Mouse (Mus musculus) myocyte (in vitro differentiated cells): ENCODE measurements around the gene Cep57l1. TPM values are rescaled to one million over a fixed set of nuclear protein-coding genes. Genes with fewer than 3 reads are reported as not detected.

Source experiments
- H3K27me3 ChIP-seq: one replicate; pipeline ENCODE4 v1.6.1; 2011; ENCODE audit not compliant: control insufficient read depth, insufficient read depth, insufficient read length
- H3K36me3 ChIP-seq: one replicate; pipeline ENCODE4 v1.6.1; 2011; ENCODE audit not compliant: control insufficient read depth, insufficient read depth
- H3K4me2 ChIP-seq: one replicate; pipeline ENCODE4 v1.6.1; 2011; ENCODE audit warnings: low read depth, control low read depth
- H3K4me3 ChIP-seq: one replicate; pipeline ENCODE4 v1.5.1; 2011; ENCODE audit warnings: mild to moderate bottlenecking, control low read depth, moderate library complexity
- H3K79me2 ChIP-seq: one replicate; pipeline ENCODE4 v1.6.1; 2011; ENCODE audit not compliant: control insufficient read depth, insufficient read depth
- H3ac ChIP-seq: one replicate; pipeline ENCODE4 v1.6.1; 2011; ENCODE audit not compliant: control insufficient read depth, insufficient read length
- CEBPB ChIP-seq: IDR thresholded peaks from 2 replicates; pipeline ENCODE4 v1.6.1; 2011; ENCODE audit warnings: mild to moderate bottlenecking, moderate library complexity; ENCODE audit not compliant: poor library complexity, insufficient read depth, severe bottlenecking
- E2F4 ChIP-seq: IDR thresholded peaks from one replicate; pipeline ENCODE4 v1.6.1; 2011; ENCODE audit warnings: mild to moderate bottlenecking, control low read depth, moderate library complexity; ENCODE audit not compliant: insufficient read depth
- MAX ChIP-seq: IDR thresholded peaks from one replicate; pipeline ENCODE4 v1.6.1; 2011; ENCODE audit warnings: low read depth, mild to moderate bottlenecking, control low read depth
- MYOD1 ChIP-seq, 3 experiments: IDR thresholded peaks; one replicate each; pipeline ENCODE4 v1.6.1; 2011; ENCODE audit warnings: control low read depth in 2 of 3, low read depth in 2 of 3, mild to moderate bottlenecking in 2 of 3, moderate library complexity in 1 of 3; ENCODE audit not compliant: insufficient read length in 2 of 3, control insufficient read depth in 1 of 3
- MYOG ChIP-seq, 3 experiments: IDR thresholded peaks; one replicate each; pipeline ENCODE4 v1.6.1; 2011; ENCODE audit warnings: control low read depth in 2 of 3, low read depth in 2 of 3, mild to moderate bottlenecking in 2 of 3; ENCODE audit not compliant: insufficient read length in 2 of 3, control insufficient read depth in 1 of 3, insufficient read depth in 1 of 3
- POLR2A ChIP-seq: IDR thresholded peaks from one replicate; pipeline ENCODE4 v1.6.1; 2011; ENCODE audit warnings: low read depth, mild to moderate bottlenecking, control low read depth, moderate library complexity; ENCODE audit not compliant: insufficient read length
- POLR2AphosphoS2 ChIP-seq: IDR thresholded peaks from one replicate; pipeline ENCODE4 v1.6.1; 2011; ENCODE audit warnings: low read depth, control low read depth; ENCODE audit not compliant: insufficient read length
- REST ChIP-seq: IDR thresholded peaks from one replicate; pipeline ENCODE4 v1.6.1; 2011; ENCODE audit warnings: mild to moderate bottlenecking, control low read depth, moderate library complexity; ENCODE audit not compliant: insufficient read depth, insufficient read length
- SRF ChIP-seq: IDR thresholded peaks from one replicate; pipeline ENCODE4 v1.6.1; 2011; ENCODE audit warnings: low read depth; ENCODE audit not compliant: control insufficient read depth, insufficient read length
- TCF12 ChIP-seq: IDR thresholded peaks from one replicate; pipeline ENCODE4 v1.6.1; 2011; ENCODE audit warnings: mild to moderate bottlenecking, control low read depth; ENCODE audit not compliant: poor library complexity, insufficient read depth, severe bottlenecking
- TCF3 ChIP-seq: IDR thresholded peaks from one replicate; pipeline ENCODE4 v1.6.1; 2011; ENCODE audit warnings: low read depth, control low read depth; ENCODE audit not compliant: insufficient read length
- USF1 ChIP-seq: IDR thresholded peaks from one replicate; pipeline ENCODE4 v1.6.1; 2011; ENCODE audit warnings: low read depth, mild to moderate bottlenecking, control low read depth, moderate library complexity
- polyA plus RNA-seq: library from polyadenylated mRNA; unstranded; fragments of >200 nt; fragmentation: generic; extraction: Trizol; gene quantifications from one replicate; pipeline ENCODE4 v1.2.1, GENCODE M21; 2012; ENCODE audit warnings: missing spikeins

Cep57l1 gene
- polyA plus RNA-seq, 1 experiment: 3.3 TPM

DNA sequence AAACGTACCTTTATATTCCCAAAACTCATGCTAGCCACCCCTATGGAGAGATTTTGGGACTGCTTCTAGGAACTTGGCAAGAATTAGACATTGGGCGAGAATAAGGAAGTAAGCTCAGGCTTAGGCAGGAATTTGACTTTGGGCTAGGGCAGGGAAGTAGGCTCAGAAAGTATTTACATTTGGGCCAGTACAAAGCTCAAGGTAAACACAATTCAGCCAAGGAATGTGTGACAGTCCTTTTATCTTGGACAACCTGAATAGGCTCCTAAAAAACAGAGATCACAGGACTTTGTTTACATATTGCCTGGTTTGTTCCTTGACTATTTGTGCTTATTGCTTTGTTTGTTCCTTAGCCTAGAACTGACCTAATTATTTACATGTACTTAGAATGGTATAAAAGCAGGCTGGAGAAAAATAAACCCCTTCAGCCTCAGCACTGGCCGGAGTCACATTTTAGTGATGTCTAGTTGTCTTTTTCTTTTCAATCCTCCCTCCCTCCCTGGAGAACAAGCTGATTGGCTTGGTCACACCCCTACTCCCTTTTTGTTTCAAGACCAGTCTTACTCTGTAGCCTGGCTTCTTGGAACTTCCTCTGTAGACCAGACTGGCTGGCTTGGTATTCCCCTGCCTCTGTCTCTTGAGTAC, 45.8 kb downstream of the Cep57l1 start:
- no peak overlapping the region for H3K4me3 ChIP-seq
- no peaks in the 10 kb centered on the region for H3K27me3 ChIP-seq
- H3K36me3 ChIP-seq: no peaks in the 10 kb centered on the region
- H3K4me2 ChIP-seq: no peak overlapping the region
- H3ac ChIP-seq: no peak overlapping the region
- no peaks in the 10 kb centered on the region for H3K79me2 ChIP-seq
- TF ChIP-seq USF1: no peak
- no peak for TF ChIP-seq MYOD1 (IDR thresholded peaks at IDR 0.05; ENCODE audit: control insufficient read depth in 1 of 3, insufficient read length in 2 of 3, low read depth in 2 of 3)
- no peak for TF ChIP-seq E2F4
- TF ChIP-seq CEBPB: no peak
- TF ChIP-seq MYOG (IDR thresholded peaks at IDR 0.05; ENCODE audit: control insufficient read depth in 1 of 3, insufficient read depth in 1 of 3, insufficient read length in 2 of 3, low read depth in 2 of 3): no peak
- TF ChIP-seq REST: no peak
- TF ChIP-seq TCF3: no peak
- TF ChIP-seq MAX: no peak
- no peak for TF ChIP-seq POLR2AphosphoS2
- TF ChIP-seq SRF: no peak
- TF ChIP-seq TCF12: no peak
- TF ChIP-seq POLR2A: no peak

DNA sequence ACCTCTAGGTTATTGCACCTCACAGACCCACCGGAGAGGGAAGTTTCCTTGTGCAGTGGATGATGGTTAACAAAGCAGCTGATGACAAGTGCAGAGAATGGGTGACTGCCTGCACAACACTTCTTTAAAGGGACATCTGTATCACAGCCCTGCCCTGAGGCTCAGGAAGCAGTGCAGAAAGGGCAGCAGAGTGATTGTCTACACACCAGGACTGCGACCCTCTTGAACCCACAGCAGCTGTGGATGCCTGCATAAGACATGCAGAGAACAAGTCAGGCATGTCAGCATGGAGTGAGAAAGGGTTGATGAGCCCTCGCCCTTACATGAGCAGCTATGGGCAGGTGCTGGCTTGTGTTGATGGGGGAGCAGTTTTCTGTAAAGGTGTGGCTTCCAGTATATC, 48.8 kb downstream of the Cep57l1 start:
- TF ChIP-seq TCF12 (no peak), MAX (no peak), POLR2A (no peak)
- Histone ChIP-seq H3K27me3 (no peaks in the 10 kb centered on the region), H3K4me3 (no peak overlapping the region), H3K36me3 (no peaks in the 10 kb centered on the region), H3K4me2 (no peak overlapping the region), H3ac (no peak overlapping the region), H3K79me2 (no peaks in the 10 kb centered on the region)

DNA sequence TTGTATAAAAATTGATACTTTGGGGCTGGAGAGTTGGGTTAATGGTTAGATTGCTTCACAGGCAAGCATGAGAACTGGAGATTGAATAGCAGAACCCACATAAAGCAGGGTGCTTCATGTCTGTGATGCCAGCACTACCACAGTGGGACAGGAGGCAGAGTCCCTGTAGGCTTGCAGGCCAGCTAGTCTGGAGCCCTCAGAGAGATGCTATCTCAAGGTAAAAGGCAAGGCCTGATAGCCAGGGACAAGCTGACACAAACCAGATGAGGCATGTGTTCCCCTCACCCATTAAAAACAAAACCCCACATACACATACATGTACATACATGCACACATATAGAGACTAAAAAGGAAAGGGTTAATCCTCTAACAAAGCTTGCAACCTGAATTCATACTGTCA, 51.6 kb downstream of the Cep57l1 start:
- Histone ChIP-seq H3K4me3 (no peak overlapping the region), H3K36me3 (no peaks in the 10 kb centered on the region), H3K27me3 (no peaks in the 10 kb centered on the region), H3K4me2 (no peak overlapping the region), H3K79me2 (no peaks in the 10 kb centered on the region), H3ac (no peak overlapping the region)
- TF ChIP-seq SRF (no peak), POLR2AphosphoS2 (no peak), TCF3 (no peak), USF1 (no peak), POLR2A (no peak), MYOD1 (IDR thresholded peaks at IDR 0.05; ENCODE audit: control insufficient read depth in 1 of 3, insufficient read length in 2 of 3, low read depth in 2 of 3) (no peak), MAX (no peak), MYOG (IDR thresholded peaks at IDR 0.05; ENCODE audit: control insufficient read depth in 1 of 3, insufficient read depth in 1 of 3, insufficient read length in 2 of 3, low read depth in 2 of 3) (no peak), TCF12 (no peak), CEBPB (no peak), REST (no peak), E2F4 (no peak)

DNA sequence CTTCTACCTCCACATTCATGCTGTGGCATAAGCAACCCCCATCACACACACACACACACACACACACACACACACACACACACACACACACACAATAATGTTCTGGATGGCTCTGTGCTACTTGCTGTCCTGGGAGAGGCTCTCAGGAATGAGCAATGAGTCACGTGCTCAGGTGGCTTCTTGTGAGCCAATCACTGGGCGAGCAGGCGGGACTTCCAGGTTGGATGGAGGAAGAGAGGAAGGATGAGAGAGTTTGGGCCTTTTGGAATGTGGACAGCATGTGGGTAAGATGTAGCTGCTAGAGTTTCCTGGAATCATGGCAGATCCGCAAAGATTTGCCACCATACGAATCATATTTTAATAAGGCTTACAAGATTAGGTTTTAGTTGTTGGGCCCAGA, 52.4 kb downstream of the Cep57l1 start:
- no peaks in the 10 kb centered on the region for H3K27me3 ChIP-seq
- no peak overlapping the region for H3ac ChIP-seq
- no peaks in the 10 kb centered on the region for H3K79me2 ChIP-seq
- H3K36me3 ChIP-seq: no peaks in the 10 kb centered on the region
- no peak overlapping the region for H3K4me2 ChIP-seq
- no peak for TF ChIP-seq CEBPB
- TF ChIP-seq POLR2AphosphoS2: no peak
- no peak for TF ChIP-seq MYOG (IDR thresholded peaks at IDR 0.05; ENCODE audit: control insufficient read depth in 1 of 3, insufficient read depth in 1 of 3, insufficient read length in 2 of 3, low read depth in 2 of 3)
- no peak for TF ChIP-seq USF1
- no peak for TF ChIP-seq MAX
- no peak for TF ChIP-seq MYOD1 (IDR thresholded peaks at IDR 0.05; ENCODE audit: control insufficient read depth in 1 of 3, insufficient read length in 2 of 3, low read depth in 2 of 3)
- no peak for TF ChIP-seq TCF3
- no peak for TF ChIP-seq POLR2A
- no peak for TF ChIP-seq REST
- no peak for TF ChIP-seq TCF12
- no peak for TF ChIP-seq E2F4
- no peak for TF ChIP-seq SRF
- H3K4me3 ChIP-seq: no peak overlapping the region

DNA sequence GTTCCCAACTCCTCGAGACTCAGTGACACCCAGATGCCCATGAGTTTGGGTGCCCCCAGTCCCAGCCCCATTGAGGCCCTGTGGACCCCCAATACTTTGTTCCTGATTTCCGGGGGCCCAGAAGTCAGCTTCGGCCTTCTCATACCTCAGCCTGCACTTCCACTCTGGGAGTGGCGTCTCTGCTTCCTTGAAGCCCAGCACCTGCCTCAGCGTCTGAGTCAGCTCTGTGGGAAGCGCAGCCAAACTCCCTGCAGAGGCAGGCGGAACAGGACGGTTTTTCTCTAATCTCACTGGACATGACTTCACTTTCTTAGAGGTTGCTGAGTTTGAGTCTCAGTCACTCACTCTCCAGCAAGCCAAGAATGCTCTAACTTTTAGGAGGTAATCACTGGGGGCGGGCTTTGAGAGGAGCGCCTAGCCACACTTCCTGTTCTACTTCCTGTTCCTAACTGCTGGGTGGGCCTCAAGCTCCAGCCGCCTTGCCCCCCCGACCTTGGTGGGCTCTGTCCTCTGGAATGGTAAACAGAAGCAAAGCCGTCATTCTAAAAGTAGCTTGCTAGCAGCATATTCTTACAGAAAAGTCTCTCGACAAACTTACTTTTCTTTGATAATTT, 57.7 kb downstream of the Cep57l1 start:
- Histone ChIP-seq H3K79me2 (no peaks in the 10 kb centered on the region), H3K27me3 (no peaks in the 10 kb centered on the region), H3K4me2 (no peak overlapping the region), H3ac (no peak overlapping the region), H3K4me3 (no peak overlapping the region), H3K36me3 (no peaks in the 10 kb centered on the region)
- no peak for TF ChIP-seq REST
- TF ChIP-seq CEBPB: no peak
- TF ChIP-seq SRF: no peak
- TF ChIP-seq MAX: no peak
- TF ChIP-seq MYOD1 (IDR thresholded peaks at IDR 0.05; ENCODE audit: control insufficient read depth in 1 of 3, insufficient read length in 2 of 3, low read depth in 2 of 3): no peak
- TF ChIP-seq USF1: no peak
- TF ChIP-seq POLR2A: no peak
